Mouse (Mus musculus) forebrain, embryonic 15.5 days (tissue): Measurements from ENCODE around the gene Cdc20. TPM values are rescaled to one million over a fixed set of nuclear protein-coding genes. Genes with fewer than 3 reads are reported as not detected.

Experiments used
- ATAC-seq: fragments of 200-750 bp; cut with Nextera tagmentation; replicated peaks from 2 replicates; pipeline ENCODE4 v1.8.0; 2017; ENCODE audit warnings: mild to moderate bottlenecking, moderate TSS enrichment, moderate library complexity
- H3K27ac ChIP-seq: fragments of 300-500 bp; sonication (generic); replicated peaks from 2 replicates; pipeline ENCODE4 v1.5.1; 2015; ENCODE audit warnings: mild to moderate bottlenecking, inconsistent platforms
- H3K27me3 ChIP-seq: fragments of 300-500 bp; sonication (generic); 2 replicates; pipeline ENCODE4 v1.6.1; 2015; ENCODE audit warnings: inconsistent platforms
- H3K36me3 ChIP-seq: fragments of 300-500 bp; sonication (generic); 2 replicates; pipeline ENCODE4 v1.6.1; 2015; ENCODE audit warnings: mild to moderate bottlenecking, inconsistent platforms
- H3K4me1 ChIP-seq: fragments of 300-500 bp; sonication (generic); 2 replicates; pipeline ENCODE4 v1.6.1; 2015; ENCODE audit warnings: inconsistent platforms
- H3K4me2 ChIP-seq: fragments of 300-500 bp; sonication (generic); replicated peaks from 2 replicates; pipeline ENCODE4 v1.6.1; 2015; ENCODE audit warnings: mild to moderate bottlenecking, inconsistent platforms
- H3K4me3 ChIP-seq: fragments of 300-500 bp; sonication (generic); 2 replicates; pipeline ENCODE4 v1.5.1; 2015; ENCODE audit warnings: mild to moderate bottlenecking, inconsistent platforms
- H3K9ac ChIP-seq: fragments of 300-500 bp; sonication (generic); replicated peaks from 2 replicates; pipeline ENCODE4 v1.6.1; 2015; ENCODE audit warnings: mild to moderate bottlenecking, inconsistent platforms
- H3K9me3 ChIP-seq: fragments of 300-500 bp; sonication (generic); 2 replicates; pipeline ENCODE4 v1.6.1; 2016; ENCODE audit warnings: inconsistent platforms
- WGBS: fragments of 180-500 bp; shearing (Covaris S2); methylation state at CpG from one replicate; pipeline ENCODE4 v1.1.7; 2015; ENCODE audit warnings: mixed read lengths; 5-methylcytosine and 5-hydroxymethylcytosine counted together
- polyA plus RNA-seq: library from polyadenylated mRNA; unstranded; fragments of >200 nt; fragmentation: Nextera tagmentation; extraction: Ambion mirVana; gene quantifications from 2 replicates; pipeline ENCODE4 v1.2.1, GENCODE M21; 2015

The Cdc20 gene
- polyA plus RNA-seq, 1 experiment from 2014 or later: 123 TPM

GRCm38 (mm10) chr4:118413553-118413952 lies 23.6 kb downstream of the Cdc20 start:
- H3K9me3 ChIP-seq: no peaks in the 10 kb centered on the region
- H3K27me3 ChIP-seq: no peaks in the 10 kb centered on the region
- H3K36me3 ChIP-seq: peaks cover 73% of the 10 kb centered on the region
- H3K9ac ChIP-seq: no peak overlapping the region
- peaks cover 11% of the 10 kb centered on the region for H3K4me1 ChIP-seq
- WGBS: 94% methylated on average over 5 of the region's 5 CpGs
- H3K27ac ChIP-seq: no peak overlapping the region
- H3K4me2 ChIP-seq: no peak overlapping the region
- no peak for ATAC-seq
- no peak overlapping the region for H3K4me3 ChIP-seq

DNA sequence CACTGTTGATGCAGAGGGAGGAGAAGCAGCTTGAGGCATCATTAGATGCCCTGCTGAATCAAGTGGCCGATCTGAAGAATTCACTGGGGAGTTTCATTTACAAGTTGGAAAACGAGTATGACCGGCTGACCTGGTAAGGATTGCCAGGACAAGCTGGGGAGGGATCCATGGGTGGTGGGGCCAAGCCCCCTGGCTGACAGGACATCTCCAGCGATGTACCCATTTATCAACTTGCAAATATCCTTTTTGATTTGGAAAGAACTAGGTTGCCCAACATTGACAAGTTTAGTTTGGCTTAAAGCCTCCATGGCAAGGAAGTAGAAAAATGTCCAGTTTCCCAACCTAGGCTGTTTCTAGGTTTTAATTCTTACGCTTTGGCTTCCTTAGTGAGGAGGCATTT lies 26.3 kb downstream of the Cdc20 start:
- peaks cover 19% of the 10 kb centered on the region for H3K4me1 ChIP-seq
- H3K4me2 ChIP-seq: no peak overlapping the region
- no peaks in the 10 kb centered on the region for H3K27me3 ChIP-seq
- H3K4me3 ChIP-seq: no peak overlapping the region
- peaks cover 48% of the 10 kb centered on the region for H3K36me3 ChIP-seq
- H3K9me3 ChIP-seq: no peaks in the 10 kb centered on the region
- no peak overlapping the region for H3K27ac ChIP-seq
- no peak for ATAC-seq
- 98% methylated on average over 5 of the region's 5 CpGs for WGBS
- H3K9ac ChIP-seq: no peak overlapping the region

- H3K4me1 ChIP-seq: peaks cover 19% of the 10 kb centered on the region
- peaks cover 41% of the 10 kb centered on the region for H3K36me3 ChIP-seq
- peak within 1 kb of the TSS; percentile 78 for H3K4me2 ChIP-seq
- under 1% methylated on average over 53 of the region's 53 CpGs for WGBS
- H3K27me3 ChIP-seq: no peaks in the 10 kb centered on the region
- no peaks in the 10 kb centered on the region for H3K9me3 ChIP-seq
- ATAC-seq: peak; percentile 94
- H3K27ac ChIP-seq: peak within 1 kb of the TSS; percentile 59
- peak within 1 kb of the TSS; percentile 89 for H3K4me3 ChIP-seq
- peak within 1 kb of the TSS; percentile 94 for H3K9ac ChIP-seq
These were observed 27.8 kb downstream of the Cdc20 start, which contains the start of the genes Szt2 and Med8 for GRCm38 (mm10) chr4:118409142-118409900. Szt2 (minus strand) TSS chr4:118409273. Med8 (plus strand) TSS chr4:118409337.

DNA sequence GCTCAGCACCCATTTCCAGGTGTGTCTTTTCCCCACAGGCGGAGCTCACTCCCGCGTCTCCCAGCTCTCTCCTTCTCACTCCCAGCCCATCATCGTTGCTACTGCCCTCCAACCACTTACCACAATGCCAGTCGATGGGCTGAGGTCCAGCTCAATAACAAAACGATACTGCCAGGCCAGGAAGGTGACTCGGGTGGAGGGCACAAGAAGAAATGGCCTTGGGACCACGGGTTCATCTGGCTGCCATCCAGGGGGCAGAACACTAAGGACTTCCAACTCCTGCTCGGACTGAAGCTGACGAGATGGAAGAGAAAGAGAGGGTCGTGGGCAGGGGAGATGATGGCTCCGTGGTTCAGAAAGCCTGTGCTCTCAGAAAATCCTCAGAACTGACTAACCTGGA lies 34.5 kb downstream of the Cdc20 start:
- no peak overlapping the region for H3K4me3 ChIP-seq
- no peak overlapping the region for H3K27ac ChIP-seq
- no peaks in the 10 kb centered on the region for H3K9me3 ChIP-seq
- H3K36me3 ChIP-seq: peaks cover 64% of the 10 kb centered on the region
- no peak overlapping the region for H3K9ac ChIP-seq
- H3K4me1 ChIP-seq: no peaks in the 10 kb centered on the region; the same call in 1 of the 2 replicates
- WGBS: 94% methylated on average over 12 of the region's 12 CpGs
- no peak overlapping the region for H3K4me2 ChIP-seq
- ATAC-seq: no peak
- no peaks in the 10 kb centered on the region for H3K27me3 ChIP-seq

GRCm38 (mm10) chr4:118401918-118402317 lies 35.2 kb downstream of the Cdc20 start:
- no peak overlapping the region for H3K27ac ChIP-seq
- no peak for ATAC-seq
- no peak overlapping the region for H3K9ac ChIP-seq
- H3K36me3 ChIP-seq: peaks cover 72% of the 10 kb centered on the region
- no peak overlapping the region for H3K4me2 ChIP-seq
- no peak overlapping the region for H3K4me3 ChIP-seq
- H3K27me3 ChIP-seq: no peaks in the 10 kb centered on the region
- WGBS: 92% methylated on average over 5 of the region's 5 CpGs
- H3K4me1 ChIP-seq: no peaks in the 10 kb centered on the region
- no peaks in the 10 kb centered on the region for H3K9me3 ChIP-seq

GRCm38 (mm10) chr4:118401421-118401820 lies 35.7 kb downstream of the Cdc20 start:
- ATAC-seq: no peak
- Histone ChIP-seq H3K4me1 (no peaks in the 10 kb centered on the region), H3K4me3 (no peak overlapping the region), H3K9me3 (no peaks in the 10 kb centered on the region), H3K27ac (no peak overlapping the region), H3K27me3 (no peaks in the 10 kb centered on the region), H3K36me3 (peaks cover 77% of the 10 kb centered on the region), H3K9ac (no peak overlapping the region), H3K4me2 (no peak overlapping the region)
- WGBS: 96% methylated on average over 3 of the region's 3 CpGs

GRCm38 (mm10) chr4:118398400-118398799 lies 38.8 kb downstream of the Cdc20 start:
- Histone ChIP-seq H3K9me3 (no peaks in the 10 kb centered on the region), H3K9ac (no peak overlapping the region), H3K27ac (no peak overlapping the region), H3K4me1 (no peaks in the 10 kb centered on the region), H3K4me2 (no peak overlapping the region), H3K27me3 (no peaks in the 10 kb centered on the region), H3K4me3 (no peak overlapping the region), H3K36me3 (peaks cover 95% of the 10 kb centered on the region)
- no peak for ATAC-seq
- WGBS: 96% methylated on average over 6 of the region's 6 CpGs

DNA sequence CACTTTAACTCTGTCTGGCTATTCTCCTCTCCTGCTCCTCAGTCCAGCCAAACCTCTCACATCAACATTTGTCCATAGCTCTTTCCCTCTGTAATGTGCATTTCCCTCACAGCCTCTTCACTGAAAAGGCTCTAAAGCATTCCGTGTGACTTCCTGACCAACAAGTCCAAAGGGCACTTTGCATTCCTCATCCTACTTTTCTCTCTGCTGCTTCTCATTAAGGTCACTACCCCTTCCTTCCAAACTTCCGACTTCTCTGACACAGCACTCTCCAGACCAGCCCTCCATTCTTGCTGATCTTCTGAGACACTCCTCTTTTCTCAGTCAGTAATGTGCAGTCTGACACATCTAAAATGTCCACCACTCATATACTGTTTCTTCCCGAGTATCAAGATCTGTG lies 40.7 kb downstream of the Cdc20 start:
- Histone ChIP-seq H3K27me3 (no peaks in the 10 kb centered on the region), H3K27ac (no peak overlapping the region), H3K36me3 (peaks cover 97% of the 10 kb centered on the region), H3K9ac (no peak overlapping the region), H3K4me1 (no peaks in the 10 kb centered on the region), H3K9me3 (no peaks in the 10 kb centered on the region), H3K4me3 (no peak overlapping the region), H3K4me2 (no peak overlapping the region)
- WGBS: 90% methylated on average over 3 of the region's 3 CpGs
- no peak for ATAC-seq

DNA sequence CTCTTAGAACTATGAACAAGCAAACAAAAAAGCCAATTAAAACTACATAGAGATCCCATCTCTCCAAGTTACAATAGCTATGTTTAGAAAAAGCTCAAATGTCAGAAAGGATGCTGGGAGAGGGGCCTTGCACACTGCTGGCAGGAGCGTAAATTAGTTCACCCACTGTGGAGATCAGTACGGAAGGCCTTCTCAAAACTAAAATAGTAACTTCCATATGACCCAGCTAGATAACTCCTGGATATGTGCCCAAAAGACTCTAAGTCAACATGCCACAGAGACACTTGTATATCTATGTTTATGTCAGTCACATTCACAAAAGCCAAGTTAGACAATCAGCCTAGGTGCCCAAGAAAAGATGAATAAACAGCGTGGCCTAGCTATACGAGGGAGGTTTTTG lies 41.9 kb downstream of the Cdc20 start:
- Histone ChIP-seq H3K4me1 (no peaks in the 10 kb centered on the region), H3K4me2 (no peak overlapping the region), H3K9ac (no peak overlapping the region), H3K9me3 (no peaks in the 10 kb centered on the region), H3K27ac (no peak overlapping the region), H3K36me3 (peaks cover 97% of the 10 kb centered on the region), H3K4me3 (no peak overlapping the region), H3K27me3 (no peaks in the 10 kb centered on the region)
- no peak for ATAC-seq
- WGBS: 90% methylated on average over 4 of the region's 4 CpGs

DNA sequence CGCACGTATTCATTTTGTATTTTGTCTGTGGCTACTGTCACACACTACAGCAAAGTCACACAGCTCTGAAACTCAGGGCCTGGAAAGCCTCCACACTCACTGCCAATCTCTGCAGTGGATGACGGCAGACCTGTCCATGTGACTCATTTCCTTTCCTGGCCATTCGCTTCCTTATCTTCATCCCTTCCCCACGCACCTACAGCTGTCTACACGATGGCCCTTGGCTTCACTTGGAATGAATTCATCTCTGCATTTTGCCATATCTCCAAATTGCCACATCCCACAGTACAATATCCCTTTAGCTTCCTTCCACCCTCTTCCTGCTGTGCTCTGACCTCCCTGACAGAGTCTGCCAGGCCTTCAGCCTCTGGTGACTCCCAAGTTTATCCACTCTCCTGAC lies 42.6 kb downstream of the Cdc20 start:
- Histone ChIP-seq H3K4me3 (no peak overlapping the region), H3K4me2 (no peak overlapping the region), H3K27ac (no peak overlapping the region), H3K36me3 (peaks cover 97% of the 10 kb centered on the region), H3K4me1 (no peaks in the 10 kb centered on the region), H3K9ac (no peak overlapping the region), H3K9me3 (no peaks in the 10 kb centered on the region), H3K27me3 (no peaks in the 10 kb centered on the region)
- WGBS: 92% methylated on average over 6 of the region's 6 CpGs
- ATAC-seq: no peak

GRCm38 (mm10) chr4:118390146-118390545 lies 47.0 kb downstream of the Cdc20 start:
- Histone ChIP-seq H3K9ac (no peak overlapping the region), H3K4me1 (no peaks in the 10 kb centered on the region), H3K36me3 (peaks cover 99% of the 10 kb centered on the region), H3K27ac (no peak overlapping the region), H3K4me3 (no peak overlapping the region), H3K27me3 (no peaks in the 10 kb centered on the region), H3K9me3 (no peaks in the 10 kb centered on the region), H3K4me2 (no peak overlapping the region)
- WGBS: 97% methylated on average over 11 of the region's 11 CpGs
- no peak for ATAC-seq

GRCm38 (mm10) chr4:118387316-118387715 lies 49.8 kb downstream of the Cdc20 start:
- Histone ChIP-seq H3K4me1 (no peaks in the 10 kb centered on the region), H3K9me3 (no peaks in the 10 kb centered on the region), H3K4me3 (no peak overlapping the region), H3K9ac (no peak overlapping the region), H3K36me3 (peaks cover 99% of the 10 kb centered on the region), H3K27me3 (no peaks in the 10 kb centered on the region), H3K27ac (no peak overlapping the region), H3K4me2 (no peak overlapping the region)
- no peak for ATAC-seq
- WGBS: 94% methylated on average over 8 of the region's 8 CpGs

DNA sequence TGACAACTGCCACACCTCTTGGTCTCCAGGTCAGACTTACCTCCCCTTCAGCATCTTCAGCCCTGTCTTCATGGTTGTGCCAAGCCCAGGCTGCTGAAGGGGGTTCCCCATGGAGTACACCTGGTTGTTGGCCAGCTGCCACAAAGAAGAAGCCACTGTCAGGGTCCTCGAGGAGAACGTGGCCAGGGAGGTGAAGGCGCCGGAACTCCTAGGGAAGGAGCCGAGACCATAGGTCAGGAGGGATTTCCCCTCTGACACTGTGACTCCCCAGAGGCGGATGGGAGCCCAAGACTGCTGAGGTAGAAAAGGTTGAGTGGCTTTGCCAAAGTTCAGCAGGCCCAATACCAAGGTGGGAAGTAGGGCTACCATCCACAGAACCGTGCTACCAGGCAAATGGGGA lies 53.9 kb downstream of the Cdc20 start:
- no peaks in the 10 kb centered on the region for H3K9me3 ChIP-seq
- H3K27me3 ChIP-seq: no peaks in the 10 kb centered on the region
- no peak for ATAC-seq
- no peak overlapping the region for H3K4me2 ChIP-seq
- no peaks in the 10 kb centered on the region for H3K4me1 ChIP-seq
- H3K4me3 ChIP-seq: no peak overlapping the region
- H3K27ac ChIP-seq: no peak overlapping the region
- no peak overlapping the region for H3K9ac ChIP-seq
- H3K36me3 ChIP-seq: peaks cover 93% of the 10 kb centered on the region
- WGBS: 88% methylated on average over 7 of the region's 7 CpGs
